Mouse (Mus musculus): ENCODE measurements around the gene Slc7a12. TPM values are rescaled to one million over a fixed set of nuclear protein-coding genes. Genes with fewer than 3 reads are reported as not detected.

Slc7a12 gene
- not detected in 2 replicates for polyA plus RNA-seq (2014; fragmentation: Nextera tagmentation; extraction: Ambion mirVana)

GRCm38 (mm10) chr3:14480397-14480796 is at the start of gene Slc7a12:
Slc7a12 (plus strand) TSS chr3:14480697.
- Histone ChIP-seq H3K36me3 (ENCODE audit: control insufficient read depth, insufficient read depth, low read length) (no peaks in the 10 kb centered on the region), H3K4me2 (replicated peaks; ENCODE audit: low read depth, low read length) (no peak within 1 kb of the TSS), H3K9ac (ENCODE audit: low read depth, low read length) (no peak within 1 kb of the TSS), H3K4me1 (replicated peaks; ENCODE audit: control insufficient read depth, insufficient read depth, low read length) (no peaks in the 10 kb centered on the region), H3K27ac (ENCODE audit: low read depth, low read length) (no peak within 1 kb of the TSS), H3K27me3 (ENCODE audit: control insufficient read depth, insufficient read depth, low read length) (no peaks in the 10 kb centered on the region), H3K4me3 (ENCODE audit: low read depth, low read length) (no peak within 1 kb of the TSS), H3K9me3 (ENCODE audit: control insufficient read depth, low read length) (no peaks in the 10 kb centered on the region)
- no peak for DNase-seq (ENCODE audit: low spot score)
- ATAC-seq (ENCODE audit: low FRiP score), result no peak

GRCm38 (mm10) chr3:14432381-14432780 is 48.1 kb upstream of the Slc7a12 start:
- H3K36me3 ChIP-seq (ENCODE audit: control insufficient read depth, insufficient read depth, low read length), result no peaks in the 10 kb centered on the region
- DNase-seq (ENCODE audit: low spot score), result no peak
- H3K27ac ChIP-seq (ENCODE audit: low read depth, low read length), result no peak overlapping the region
- H3K4me2 ChIP-seq (replicated peaks; ENCODE audit: low read depth, low read length), result no peak overlapping the region
- H3K27me3 ChIP-seq (ENCODE audit: control insufficient read depth, insufficient read depth, low read length), result no peaks in the 10 kb centered on the region
- no peaks in the 10 kb centered on the region for H3K4me1 ChIP-seq (replicated peaks; ENCODE audit: control insufficient read depth, insufficient read depth, low read length)
- 85% methylated on average over 1 of the region's 1 CpGs for WGBS
- no peak overlapping the region for H3K4me3 ChIP-seq (ENCODE audit: low read depth, low read length)
- H3K9ac ChIP-seq (ENCODE audit: low read depth, low read length), result no peak overlapping the region
- no peaks in the 10 kb centered on the region for H3K9me3 ChIP-seq (ENCODE audit: control insufficient read depth, low read length)
- no peak for ATAC-seq (ENCODE audit: low FRiP score)

GRCm38 (mm10) chr3:14446015-14446414 is 34.5 kb upstream of the Slc7a12 start:
- DNase-seq (ENCODE audit: low spot score) (no peak), ATAC-seq (ENCODE audit: low FRiP score) (no peak)
- H3K9me3 ChIP-seq (ENCODE audit: control insufficient read depth, low read length), result no peaks in the 10 kb centered on the region
- no peak overlapping the region for H3K9ac ChIP-seq (ENCODE audit: low read depth, low read length)
- H3K36me3 ChIP-seq (ENCODE audit: control insufficient read depth, insufficient read depth, low read length), result no peaks in the 10 kb centered on the region
- no peaks in the 10 kb centered on the region for H3K27me3 ChIP-seq (ENCODE audit: control insufficient read depth, insufficient read depth, low read length)
- H3K4me3 ChIP-seq (ENCODE audit: low read depth, low read length), result no peak overlapping the region
- H3K4me1 ChIP-seq (replicated peaks; ENCODE audit: control insufficient read depth, insufficient read depth, low read length), result no peaks in the 10 kb centered on the region
- H3K4me2 ChIP-seq (replicated peaks; ENCODE audit: low read depth, low read length), result no peak overlapping the region
- WGBS, result 91% methylated on average over 4 of the region's 4 CpGs
- no peak overlapping the region for H3K27ac ChIP-seq (ENCODE audit: low read depth, low read length)

GRCm38 (mm10) chr3:14446691-14447090 is 33.8 kb upstream of the Slc7a12 start:
- Histone ChIP-seq H3K36me3 (ENCODE audit: control insufficient read depth, insufficient read depth, low read length) (no peaks in the 10 kb centered on the region), H3K9me3 (ENCODE audit: control insufficient read depth, low read length) (no peaks in the 10 kb centered on the region), H3K4me2 (replicated peaks; ENCODE audit: low read depth, low read length) (no peak overlapping the region), H3K4me1 (replicated peaks; ENCODE audit: control insufficient read depth, insufficient read depth, low read length) (no peaks in the 10 kb centered on the region), H3K4me3 (ENCODE audit: low read depth, low read length) (no peak overlapping the region), H3K27ac (ENCODE audit: low read depth, low read length) (no peak overlapping the region), H3K27me3 (ENCODE audit: control insufficient read depth, insufficient read depth, low read length) (no peaks in the 10 kb centered on the region), H3K9ac (ENCODE audit: low read depth, low read length) (no peak overlapping the region)
- WGBS, result 89% methylated on average over 4 of the region's 4 CpGs
- DNase-seq (ENCODE audit: low spot score), result no peak
- no peak for ATAC-seq (ENCODE audit: low FRiP score)

Other genes starting within 250 kb of the Slc7a12 start
- 486 and 509 TPM in 2 replicates for gene 1810022K09Rik, start 130.6 kb downstream of the Slc7a12 start, polyA plus RNA-seq (2014; fragmentation: Nextera tagmentation; extraction: Ambion mirVana)
- gene Car13, start 161.0 kb downstream of the Slc7a12 start, polyA plus RNA-seq (2014; fragmentation: Nextera tagmentation; extraction: Ambion mirVana), result 3.4 and 3.9 TPM in 2 replicates

All from hindbrain, embryonic 11.5 days (tissue).